Mouse (Mus musculus) hindbrain, embryonic 10.5 days (tissue): ENCODE data around the gene Krtap14. TPM values are rescaled to one million over a fixed set of nuclear protein-coding genes. Genes with fewer than 3 reads are reported as not detected.

Experiments
- DNase-seq: peaks from one replicate; pipeline ENCODE4 v3.0.0-alpha.2; 2017; ENCODE audit warnings: low spot score
- H3K27ac ChIP-seq: fragments of 300-500 bp; sonication (generic); 2 replicates; pipeline ENCODE4 v1.5.1; 2016; ENCODE audit warnings: mild to moderate bottlenecking, moderate library complexity
- H3K27me3 ChIP-seq: fragments of 300-500 bp; sonication (generic); 2 replicates; pipeline ENCODE4 v1.6.1; 2016; ENCODE audit warnings: mild to moderate bottlenecking; ENCODE audit not compliant: poor library complexity, insufficient read depth, severe bottlenecking
- H3K36me3 ChIP-seq: fragments of 300-500 bp; sonication (generic); 2 replicates; pipeline ENCODE4 v1.6.1; 2016; ENCODE audit warnings: mild to moderate bottlenecking, moderate library complexity
- H3K4me1 ChIP-seq: fragments of 300-500 bp; sonication (generic); replicated peaks from 2 replicates; pipeline ENCODE4 v1.6.1; 2016; ENCODE audit warnings: mild to moderate bottlenecking
- H3K4me3 ChIP-seq: fragments of 300-500 bp; sonication (generic); 2 replicates; pipeline ENCODE4 v1.5.1; 2016; ENCODE audit warnings: mild to moderate bottlenecking, moderate library complexity
- H3K9me3 ChIP-seq: fragments of 300-500 bp; sonication (generic); 2 replicates; pipeline ENCODE4 v1.6.1; 2016; ENCODE audit warnings: mild to moderate bottlenecking, moderate library complexity
- WGBS: fragments of 180-500 bp; shearing (Covaris S2); methylation state at CpG from one replicate; pipeline ENCODE4 v1.1.7; 2016; 5-methylcytosine and 5-hydroxymethylcytosine counted together
- polyA plus RNA-seq: library from polyadenylated mRNA; unstranded; fragments of >200 nt; fragmentation: Nextera tagmentation; extraction: Ambion mirVana; gene quantifications from 2 replicates; pipeline ENCODE4 v1.2.1, GENCODE M21; 2016

The Krtap14 gene
- polyA plus RNA-seq, 1 experiment from 2014 or later: not detected

- Histone ChIP-seq H3K4me3 (no peak within 1 kb of the TSS), H3K27me3 (no peaks in the 10 kb centered on the region), H3K36me3 (no peaks in the 10 kb centered on the region), H3K4me1 (no peaks in the 10 kb centered on the region), H3K9me3 (no peaks in the 10 kb centered on the region), H3K27ac (no peak within 1 kb of the TSS)
- WGBS: 88% methylated on average over 2 of the region's 2 CpGs
- no peak for DNase-seq
These were observed 51.8 kb downstream of the Krtap14 start, which contains the start of gene 2310057N15Rik for GRCm38 (mm10) chr16:88774106-88774505. Gene 2310057N15Rik (minus strand): TSS chr16:88774206.

Other genes with a start within 250 kb of the Krtap14 start
- not detected in 2 replicates for gene Krtap24-1, start 213.9 kb downstream of the Krtap14 start, polyA plus RNA-seq
- gene 2310079G19Rik, start 198.5 kb downstream of the Krtap14 start, polyA plus RNA-seq: not detected in 2 replicates
- gene Krtap26-1, start 178.3 kb downstream of the Krtap14 start, polyA plus RNA-seq: not detected in 2 replicates
- gene Krtap27-1, start 154.5 kb downstream of the Krtap14 start, polyA plus RNA-seq: not detected in 2 replicates
- gene 2310061N02Rik, start 118.2 kb downstream of the Krtap14 start, polyA plus RNA-seq: not detected in 2 replicates
- gene Krtap13-1, start 97.3 kb downstream of the Krtap14 start, polyA plus RNA-seq: not detected in 2 replicates
- not detected in 2 replicates for gene Krtap13, start 74.5 kb downstream of the Krtap14 start, polyA plus RNA-seq
- not detected in 2 replicates for gene 2310034C09Rik, start 67.3 kb downstream of the Krtap14 start, polyA plus RNA-seq
- gene 2310057N15Rik, start 51.9 kb downstream of the Krtap14 start, polyA plus RNA-seq: not detected in 2 replicates
- gene Gm5965, start 48.2 kb downstream of the Krtap14 start, polyA plus RNA-seq: not detected in 2 replicates
- not detected in 2 replicates for gene Gm20741, start 13.9 kb downstream of the Krtap14 start, polyA plus RNA-seq
- gene Krtap15, start 5.9 kb downstream of the Krtap14 start, polyA plus RNA-seq: not detected in 2 replicates
- gene Krtap19-1, start 43.3 kb upstream of the Krtap14 start, polyA plus RNA-seq: not detected in 2 replicates
- gene Krtap19-2, start 48.1 kb upstream of the Krtap14 start, polyA plus RNA-seq: not detected in 2 replicates
- gene Krtap19-3, start 51.9 kb upstream of the Krtap14 start, polyA plus RNA-seq: not detected in 2 replicates
- gene Krtap19-4, start 58.9 kb upstream of the Krtap14 start, polyA plus RNA-seq: not detected in 2 replicates
- gene Krtap19-5, start 70.3 kb upstream of the Krtap14 start, polyA plus RNA-seq: not detected in 2 replicates
- gene Krtap19-9b, start 106.1 kb upstream of the Krtap14 start, polyA plus RNA-seq: not detected in 2 replicates
- gene Krtap16-3, start 136.7 kb upstream of the Krtap14 start, polyA plus RNA-seq: not detected in 2 replicates
- not detected in 2 replicates for gene Krtap22-2, start 184.6 kb upstream of the Krtap14 start, polyA plus RNA-seq
- gene Gm10229, start 189.1 kb upstream of the Krtap14 start, polyA plus RNA-seq: not detected in 2 replicates
- gene Krtap6-1, start 205.6 kb upstream of the Krtap14 start, polyA plus RNA-seq: not detected in 2 replicates
- gene Gm10228, start 215.3 kb upstream of the Krtap14 start, polyA plus RNA-seq: not detected in 2 replicates
- gene Krtap6-5, start 221.7 kb upstream of the Krtap14 start, polyA plus RNA-seq: not detected in 2 replicates
- gene 1110025L11Rik, start 237.9 kb upstream of the Krtap14 start, polyA plus RNA-seq: not detected in 2 replicates